Mouse (Mus musculus) left cerebral cortex, adult 6 months (tissue): ENCODE data around the gene Stxbp5l. TPM values are rescaled to one million over a fixed set of nuclear protein-coding genes. Genes with fewer than 3 reads are reported as not detected.

ENCODE experiments used
- long read RNA-seq, 2 experiments: library from polyadenylated mRNA; unstranded; transcript quantifications; one replicate each; pipeline ENCODE4 v2.0.0; 2019 to 2020
- polyA plus RNA-seq: library from polyadenylated mRNA; unstranded; fragments of <200 nt; fragmentation: Nextera tagmentation; gene quantifications from 2 replicates; pipeline ENCODE4 v1.2.3, GENCODE M21; 2021

Stxbp5l gene
- polyA plus RNA-seq = 15.4 and 21.8 TPM in 2 replicates
- long read RNA-seq, experiment 1, full-length matches to known transcripts = 21 of 76 reads
- long read RNA-seq, experiment 1, partial matches to known transcripts = 27 of 76 reads
- long read RNA-seq, experiment 1, other reads (novel, unspliced or antisense) = 28 of 76 reads
- long read RNA-seq, experiment 2, full-length matches to known transcripts = 7 of 25 reads
- long read RNA-seq, experiment 2, partial matches to known transcripts = 13 of 25 reads
- long read RNA-seq, experiment 2, other reads (novel, unspliced or antisense) = 5 of 25 reads

GRCm38 (mm10) chr16:37384821-37385344, at the start of gene Stxbp5l:
Gene Stxbp5l (minus strand): TSS chr16:37384962.

Other genes starting within 250 kb of the Stxbp5l start
- gene Gtf2e1, start 154.8 kb upstream of the Stxbp5l start, polyA plus RNA-seq = 11.5 and 11.8 TPM in 2 replicates
- gene Rabl3, start 154.9 kb upstream of the Stxbp5l start, polyA plus RNA-seq = 8.2 and 8.6 TPM in 2 replicates
- gene Hgd, start 195.2 kb upstream of the Stxbp5l start, polyA plus RNA-seq = 0.26 TPM in 1 of 2 replicates, not detected in the other